Mouse (Mus musculus): ENCODE results near the gene Col6a1.

The Col6a1 gene

DNA sequence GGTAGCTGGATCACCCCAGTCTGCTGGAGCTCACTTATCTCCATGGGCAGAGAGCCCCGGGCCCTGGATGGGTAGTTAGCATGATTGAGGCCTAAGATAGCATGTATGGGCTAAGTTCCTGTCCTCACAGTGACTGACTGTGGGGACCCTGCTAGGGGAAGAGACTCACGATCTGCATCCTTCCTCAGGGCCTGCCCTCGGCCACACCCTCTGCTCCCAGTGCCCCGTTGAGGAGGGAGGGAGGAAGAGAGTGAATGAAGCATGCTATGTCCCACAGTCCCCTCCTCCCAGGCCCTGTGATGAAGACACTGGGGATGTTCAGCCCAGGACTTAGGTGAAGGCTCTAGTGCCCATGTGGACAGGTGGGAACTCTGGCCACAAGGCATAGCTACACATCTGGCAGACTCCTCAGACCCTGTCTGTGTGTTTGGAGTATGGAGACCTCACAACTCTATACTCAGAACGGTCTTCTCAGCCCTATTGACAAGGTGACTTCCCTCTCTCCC, 1.7 kb downstream of the Col6a1 start:
- peak; percentile 13 for DNase-seq (ENCODE audit: low read depth)

DNA sequence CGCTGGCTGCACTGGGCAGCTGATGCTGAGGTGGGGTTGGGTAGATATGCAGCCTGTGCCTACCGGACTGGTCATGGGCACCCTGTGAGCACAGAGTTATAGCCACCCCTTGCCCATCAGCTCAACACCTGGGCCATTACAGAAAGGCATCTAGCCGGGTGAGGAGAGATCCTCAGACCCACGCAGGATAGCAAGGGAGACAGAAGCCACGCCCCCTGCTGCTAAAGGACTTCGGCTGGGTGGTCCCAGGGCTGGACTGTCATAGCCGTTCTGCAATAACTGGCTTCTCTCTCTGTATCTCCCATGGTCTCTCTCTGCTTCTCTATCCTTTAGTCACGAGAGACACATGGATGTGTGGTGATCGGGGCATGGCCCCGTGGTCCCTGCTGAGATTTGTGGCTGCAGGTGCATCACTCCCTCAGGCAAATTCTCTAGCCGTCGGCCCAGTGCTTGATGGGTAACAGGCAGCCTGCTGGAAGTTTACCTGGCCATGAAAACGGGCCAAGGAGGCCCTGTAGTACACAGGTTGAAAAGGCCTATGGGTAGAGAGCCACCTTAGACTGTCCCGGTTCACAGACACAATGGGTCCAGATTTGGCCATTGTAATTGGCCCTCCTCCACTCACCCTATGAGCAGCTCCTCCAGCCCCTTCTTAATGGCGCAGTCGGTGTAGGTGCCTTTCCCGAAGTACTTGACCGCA, 3.1 kb downstream of the Col6a1 start:
- no peak for DNase-seq (ENCODE audit: low read depth)

DNA sequence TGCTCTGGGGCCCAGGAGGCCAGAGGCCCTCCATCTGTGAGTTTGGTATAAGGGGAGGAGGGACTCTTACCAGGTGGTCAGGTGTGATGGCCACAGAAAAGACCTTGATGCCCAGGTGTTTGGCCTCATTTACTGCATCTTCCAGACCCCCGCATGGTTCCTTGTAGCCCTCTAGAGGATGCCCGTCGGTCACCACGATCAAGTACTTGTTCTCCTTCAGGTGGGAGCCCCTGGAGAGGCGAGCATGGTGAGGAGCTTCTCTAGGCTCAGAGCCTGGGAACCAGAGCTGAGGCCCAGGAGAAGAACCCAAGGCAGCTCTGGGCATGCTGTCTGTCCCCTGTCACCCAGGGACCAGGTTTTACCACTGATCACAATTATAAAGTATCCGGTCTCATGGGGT, 4.2 kb downstream of the Col6a1 start:
- no peak for DNase-seq (ENCODE audit: low read depth)

DNA sequence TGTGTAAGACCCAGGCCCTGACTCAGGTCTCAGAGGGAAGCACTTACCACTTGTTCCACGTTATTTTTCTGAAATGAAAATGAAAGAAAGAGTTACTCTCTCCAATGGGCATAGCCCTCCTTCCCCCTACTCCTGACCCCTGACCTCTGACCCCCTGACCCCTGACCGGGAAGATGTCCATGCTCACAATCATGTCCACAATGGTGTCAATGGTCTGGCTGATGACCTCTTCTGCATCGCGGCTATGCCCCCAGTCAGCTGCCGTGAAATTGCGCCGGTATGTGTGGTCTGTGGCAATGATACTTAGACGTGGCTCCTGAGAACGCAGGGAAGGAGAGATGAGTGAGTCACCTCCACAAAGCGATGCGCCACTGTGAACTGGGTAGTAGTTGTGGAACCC, 4.8 kb downstream of the Col6a1 start:
- peak; percentile 2 for DNase-seq (ENCODE audit: low read depth)

DNA sequence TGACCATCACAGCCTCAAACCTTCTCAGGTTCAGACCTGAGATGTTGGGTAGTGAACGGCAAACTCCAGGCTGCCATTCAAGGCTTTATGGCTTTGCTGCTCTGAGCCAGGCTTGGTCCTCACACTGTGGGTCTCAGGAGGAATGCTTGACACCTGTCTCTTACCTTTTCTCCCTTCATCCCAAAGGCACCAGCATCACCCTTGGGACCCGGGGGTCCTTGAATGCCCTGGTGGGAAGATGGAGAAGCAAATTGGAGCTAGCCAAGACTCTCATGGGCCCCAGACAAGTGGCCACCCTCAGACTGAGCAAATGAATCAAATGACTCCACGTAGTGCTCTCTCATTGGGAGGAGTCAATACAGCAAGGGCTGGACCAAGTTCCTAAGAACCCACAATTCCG, 8.3 kb downstream of the Col6a1 start:
- no peak for DNase-seq (ENCODE audit: low read depth)

DNA sequence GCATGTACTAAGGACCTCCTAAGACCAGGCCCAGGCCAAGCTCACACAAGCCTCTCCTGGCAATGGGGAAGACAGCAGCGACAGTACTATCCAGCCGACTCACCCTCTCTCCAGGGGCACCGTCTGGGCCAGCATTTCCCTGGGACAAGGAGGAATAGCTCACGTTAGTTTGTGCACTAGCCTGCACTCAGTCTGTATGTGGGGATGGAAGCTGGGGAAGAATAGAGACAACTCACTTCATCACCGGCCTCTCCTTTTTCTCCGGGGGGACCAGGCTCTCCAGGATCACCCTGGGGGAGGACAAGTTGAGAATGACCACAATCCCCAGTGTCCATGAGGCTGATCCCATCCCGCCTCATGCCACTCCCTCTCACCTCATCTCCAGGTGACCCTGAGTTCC, 8.9 kb downstream of the Col6a1 start:
- no peak for DNase-seq (ENCODE audit: low read depth)

DNA sequence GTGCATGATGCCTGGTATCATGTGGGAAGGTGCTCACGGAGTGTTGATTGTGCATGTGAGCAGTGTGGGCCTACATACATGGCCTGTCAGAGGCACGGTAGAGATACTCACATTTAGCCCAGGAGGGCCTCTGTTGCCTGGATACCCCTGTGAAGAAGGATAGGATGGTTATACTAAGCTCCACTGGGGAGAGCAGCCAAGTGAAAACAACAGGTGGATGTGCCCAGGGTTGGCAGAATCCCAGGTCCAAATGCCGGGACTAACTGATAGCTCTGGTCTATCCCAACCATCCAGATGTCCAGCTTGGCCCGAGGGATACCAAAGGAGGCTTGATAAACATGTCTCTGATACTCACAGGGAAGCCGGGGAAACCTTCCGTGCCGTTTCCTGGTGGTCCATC, 11.7 kb downstream of the Col6a1 start:
- DNase-seq (ENCODE audit: low read depth) = no peak

DNA sequence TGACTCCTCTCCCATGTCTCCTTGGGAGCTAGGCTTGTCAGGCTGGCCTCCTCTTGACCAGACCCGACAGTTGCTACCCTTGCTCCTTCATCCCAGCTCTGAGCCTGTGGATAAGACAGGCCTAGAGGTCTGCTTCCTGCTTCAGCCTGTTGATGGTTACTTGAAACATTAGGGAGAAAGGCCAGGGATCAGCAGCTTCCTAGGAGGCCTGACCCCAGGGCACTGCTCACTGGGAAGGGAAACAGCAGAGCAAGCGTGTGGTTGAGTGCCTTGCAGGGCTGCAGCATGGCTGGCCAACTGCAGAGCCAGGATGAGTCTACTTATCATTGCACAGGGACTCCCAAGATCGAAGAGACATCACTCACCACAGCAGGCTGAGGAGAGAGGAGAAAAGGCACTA, 13.5 kb downstream of the Col6a1 start:
- no peak for DNase-seq (ENCODE audit: low read depth)

DNA sequence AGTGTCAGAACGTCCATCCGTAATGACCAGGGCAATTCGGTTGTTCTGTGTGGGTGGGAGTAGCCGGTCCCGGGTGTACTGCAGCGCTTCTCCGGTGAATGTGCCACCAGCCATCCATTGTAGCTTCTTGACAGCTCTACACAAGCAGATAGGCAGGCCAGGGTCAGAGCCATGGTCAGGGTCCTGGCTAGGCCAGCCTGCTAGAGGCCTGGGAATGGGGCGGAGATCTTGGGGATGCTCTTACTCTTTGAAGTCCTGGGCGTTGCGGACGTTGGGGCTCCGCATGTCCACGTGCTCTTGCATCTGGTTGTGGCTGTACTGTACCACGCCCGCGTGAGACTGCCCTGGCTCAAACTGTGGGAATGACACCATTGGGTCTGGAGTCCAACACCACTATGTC, 14.6 kb downstream of the Col6a1 start:
- DNase-seq (ENCODE audit: low read depth) = no peak

DNA sequence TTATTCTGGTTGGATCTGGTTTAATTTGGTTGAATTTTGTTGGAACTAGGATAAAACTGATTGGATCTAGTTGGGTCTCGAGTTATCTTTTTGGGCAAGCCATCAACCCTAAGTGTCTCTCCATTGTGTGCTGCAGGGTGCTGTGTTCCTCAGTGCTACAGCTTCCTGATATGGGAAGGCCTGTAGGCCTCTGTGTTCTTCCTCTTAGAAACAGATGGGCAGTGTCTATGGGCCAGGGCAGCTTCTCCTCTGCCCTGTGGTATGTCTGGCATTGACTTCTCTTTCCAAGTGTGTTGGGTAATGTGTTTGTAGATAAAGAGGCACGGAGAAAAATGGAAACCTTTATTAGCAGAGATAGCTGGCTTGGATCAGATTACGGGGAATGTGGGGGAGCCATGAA, 17.5 kb downstream of the Col6a1 start:
- peak; percentile 52 for DNase-seq (ENCODE audit: low read depth)

DNA sequence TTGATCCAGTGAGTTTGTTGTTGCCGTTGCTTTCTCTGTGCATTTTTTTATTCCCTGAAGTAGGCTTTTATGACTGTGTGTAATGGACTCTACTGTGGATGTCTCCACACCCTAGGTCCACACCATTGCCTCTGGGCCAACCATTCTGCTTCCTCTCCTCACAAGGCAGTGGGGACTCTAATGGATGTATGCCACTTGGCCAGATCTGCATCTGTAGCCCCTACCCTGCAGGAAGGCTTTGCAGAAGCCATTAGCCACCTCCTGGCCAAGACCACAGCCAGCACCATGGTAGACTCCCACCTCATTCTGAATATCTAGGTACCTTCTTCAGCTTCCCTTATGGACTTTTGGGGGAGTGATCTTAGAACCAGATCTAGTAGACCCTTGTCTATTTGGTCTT, 18.4 kb downstream of the Col6a1 start:
- DNase-seq (ENCODE audit: low read depth) = no peak

DNA sequence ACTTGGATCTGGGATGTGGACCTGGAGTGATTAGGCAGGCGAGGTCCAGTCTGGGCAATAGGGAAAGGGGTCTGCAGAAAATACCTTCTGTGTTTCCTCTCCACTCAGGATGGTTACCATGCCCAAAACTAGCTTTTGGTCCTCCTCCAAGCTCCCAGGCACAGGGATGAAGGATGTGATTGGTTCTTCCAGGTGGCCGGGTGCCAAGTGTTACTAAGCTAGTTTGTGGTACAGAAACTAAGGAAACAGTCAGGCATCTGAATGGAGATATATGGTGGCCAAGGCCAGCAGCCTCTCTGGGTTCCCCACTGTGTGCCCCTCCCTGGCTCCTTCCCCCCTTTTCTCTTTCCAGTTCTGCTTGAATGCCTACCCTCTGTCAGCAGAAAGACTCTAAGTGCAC, 19.0 kb downstream of the Col6a1 start:
- peak; percentile 80 for DNase-seq (ENCODE audit: low read depth)

DNA sequence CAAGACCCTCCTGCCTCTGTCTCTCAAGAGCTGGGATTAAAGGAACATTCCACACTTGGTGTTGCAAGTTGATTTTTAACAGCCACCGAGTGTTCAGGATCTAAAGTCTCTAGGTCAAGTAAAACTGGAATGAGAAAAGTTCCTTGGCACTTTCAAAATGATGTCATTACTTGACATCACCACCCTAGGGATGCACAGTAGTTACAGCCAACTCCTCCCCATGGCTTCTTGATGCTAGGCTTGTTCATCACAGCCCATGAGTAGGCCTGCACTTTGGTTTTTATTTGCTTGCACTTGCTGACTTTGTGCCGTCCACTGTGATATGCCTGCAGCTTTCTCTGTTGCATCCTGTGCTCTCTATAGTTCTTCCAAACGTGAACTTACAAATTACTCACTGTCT, 21.6 kb downstream of the Col6a1 start:
- DNase-seq (ENCODE audit: low read depth) = no peak

DNA sequence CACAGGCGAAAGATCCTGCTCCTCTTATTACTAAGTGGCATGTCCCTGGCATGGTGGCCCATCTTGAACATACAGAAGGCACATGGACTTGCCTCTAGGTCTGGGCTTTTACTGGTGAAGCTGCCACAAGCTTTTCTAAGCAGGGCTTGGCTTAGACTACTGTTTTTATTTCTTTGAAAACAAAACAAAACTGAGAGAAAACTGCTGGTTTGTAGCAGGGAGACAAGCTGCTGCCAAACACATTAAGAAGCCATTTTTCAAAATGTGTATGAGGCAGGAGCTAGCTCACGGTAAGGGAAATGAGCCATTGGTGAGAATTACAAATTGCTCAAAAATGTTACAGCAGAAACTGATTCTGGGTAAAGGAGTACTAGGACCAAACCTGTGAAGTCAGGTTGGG, 24.5 kb downstream of the Col6a1 start:
- no peak for DNase-seq (ENCODE audit: low read depth)

DNA sequence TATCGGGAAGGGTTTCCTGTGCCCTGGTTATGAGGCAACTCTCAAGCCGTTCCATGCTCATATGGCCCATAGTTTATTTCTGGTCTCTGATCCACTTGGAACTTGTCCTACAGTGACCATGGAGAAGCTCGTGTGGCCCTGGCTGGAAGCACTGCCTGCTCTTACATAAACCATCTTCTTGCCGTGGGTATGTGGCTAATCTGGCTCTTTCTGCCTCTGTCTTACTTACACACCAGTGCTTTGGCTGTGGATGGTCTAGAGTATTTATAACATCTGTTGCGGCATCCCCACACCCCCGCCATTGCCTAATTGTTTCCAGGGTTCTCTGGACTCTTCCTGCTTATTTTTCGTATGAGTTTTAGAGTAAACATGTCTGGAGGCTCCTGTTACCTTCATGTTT, 26.2 kb downstream of the Col6a1 start:
- DNase-seq (ENCODE audit: low read depth) = peak; percentile 65

DNA sequence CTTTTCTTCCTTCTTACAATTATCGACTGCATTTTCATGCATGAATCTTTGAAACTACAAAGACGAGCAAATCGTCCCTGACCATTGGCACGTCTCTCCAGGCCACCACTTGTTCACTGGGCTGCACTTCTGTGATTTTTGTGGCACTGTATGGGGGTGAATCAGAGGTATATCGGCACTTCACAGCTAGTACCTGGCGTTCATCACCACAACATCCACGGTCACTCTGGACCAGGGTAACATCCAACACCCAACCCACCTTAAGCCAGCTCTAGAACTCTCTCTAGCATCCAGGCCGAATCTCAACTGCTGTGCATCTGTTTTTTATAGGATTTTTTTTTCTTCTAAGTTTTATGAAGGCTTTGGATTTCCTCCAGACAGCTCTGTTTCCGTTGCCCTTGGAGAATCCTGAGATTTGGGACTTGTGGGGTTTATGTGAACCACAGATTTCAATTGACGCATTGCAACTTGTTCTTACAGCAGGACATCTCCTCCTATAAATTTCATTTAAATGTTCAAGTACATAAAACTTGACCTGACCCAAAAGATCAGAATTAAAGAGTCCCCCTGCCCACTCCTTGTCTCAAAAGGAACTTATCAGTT, 30.6 kb downstream of the Col6a1 start:
- no peak for DNase-seq (ENCODE audit: low read depth)

DNA sequence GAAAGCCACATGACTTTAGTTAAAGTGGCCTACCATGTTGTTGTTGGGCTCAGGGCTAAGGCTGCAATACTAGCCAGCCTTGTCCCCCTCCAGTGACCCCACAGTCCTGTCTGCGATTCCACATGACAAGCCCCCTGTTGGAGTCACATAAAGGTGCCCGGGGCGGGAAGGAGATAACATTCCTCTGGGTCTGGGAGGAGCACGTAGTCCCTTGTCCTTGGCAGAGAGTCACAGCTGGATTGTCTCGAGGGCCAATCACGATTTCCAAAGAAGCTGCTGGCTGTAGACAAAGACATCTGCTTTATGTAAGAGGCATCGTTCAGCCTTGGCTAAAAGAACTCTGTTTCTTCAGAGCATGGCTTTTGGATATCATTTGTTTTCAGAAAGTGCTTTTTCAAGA, 31.2 kb downstream of the Col6a1 start:
- DNase-seq (ENCODE audit: low read depth) = no peak

DNA sequence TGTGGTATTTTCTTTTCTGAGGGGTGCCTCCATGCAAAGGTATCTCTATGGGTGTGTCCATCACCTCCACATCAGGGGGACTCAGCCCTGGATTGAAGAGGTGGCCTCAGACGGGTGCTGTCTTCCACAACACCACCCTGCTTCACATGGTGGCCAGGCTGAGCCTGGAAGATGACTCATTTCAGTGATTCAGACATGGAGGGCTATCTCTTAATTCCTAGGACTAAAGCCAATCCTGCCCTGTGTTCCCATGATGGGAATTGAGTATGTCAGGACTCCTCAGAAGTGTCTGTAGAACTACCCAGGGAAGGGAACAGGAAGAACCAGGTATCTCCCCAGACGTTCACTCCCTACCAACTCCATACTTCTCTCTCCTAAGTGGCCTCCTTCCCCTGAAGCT, 32.5 kb downstream of the Col6a1 start:
- peak; percentile 79 for DNase-seq (ENCODE audit: low read depth)

DNA sequence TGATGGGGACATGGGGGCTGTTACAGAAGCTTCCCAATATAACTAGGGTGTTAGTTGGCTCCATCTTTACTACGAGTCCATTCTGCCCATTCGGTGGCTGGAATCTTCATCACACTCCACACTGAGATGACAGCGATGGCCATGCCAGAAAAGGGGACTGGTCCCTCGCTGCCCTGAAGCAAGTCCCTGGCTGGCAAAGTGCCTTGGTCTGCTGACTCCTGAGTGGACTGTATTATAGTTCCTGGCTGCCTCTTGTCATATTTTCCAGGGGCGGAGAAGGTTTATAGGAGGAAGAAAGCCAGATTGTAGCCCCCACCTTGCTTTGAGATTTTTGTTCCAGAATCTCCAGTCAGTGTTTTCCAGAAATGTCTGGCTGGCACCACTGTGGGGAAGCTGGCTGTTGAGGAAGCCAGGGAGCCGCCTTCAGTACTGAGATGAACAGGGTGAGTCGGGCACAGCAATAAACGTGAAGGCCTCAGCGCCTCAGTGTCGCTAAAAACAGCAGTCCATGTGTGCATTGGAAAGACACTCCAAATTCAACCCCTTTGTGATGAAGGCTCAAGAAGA, 40.4 kb downstream of the Col6a1 start:
- no peak for DNase-seq (ENCODE audit: low read depth)

DNA sequence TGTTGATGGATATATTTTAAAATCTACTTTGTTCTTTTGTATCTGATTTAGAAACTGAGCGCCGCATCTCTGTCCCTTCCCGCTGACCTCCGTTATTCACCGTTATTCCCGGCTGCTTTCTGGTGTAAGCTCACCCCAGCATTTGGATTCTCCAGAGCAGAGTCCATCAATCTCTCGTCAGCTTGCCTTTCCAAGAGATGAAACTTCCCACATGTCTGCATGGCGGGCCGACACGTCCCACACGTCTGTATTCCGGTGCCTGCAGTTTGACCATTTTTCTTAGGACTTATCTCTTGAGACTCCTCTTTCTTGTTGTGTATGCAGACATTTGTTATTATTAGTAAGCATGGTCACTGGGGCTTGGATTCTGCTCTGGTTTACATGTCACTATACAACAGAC, 42.0 kb downstream of the Col6a1 start:
- DNase-seq (ENCODE audit: low read depth) = no peak

DNA sequence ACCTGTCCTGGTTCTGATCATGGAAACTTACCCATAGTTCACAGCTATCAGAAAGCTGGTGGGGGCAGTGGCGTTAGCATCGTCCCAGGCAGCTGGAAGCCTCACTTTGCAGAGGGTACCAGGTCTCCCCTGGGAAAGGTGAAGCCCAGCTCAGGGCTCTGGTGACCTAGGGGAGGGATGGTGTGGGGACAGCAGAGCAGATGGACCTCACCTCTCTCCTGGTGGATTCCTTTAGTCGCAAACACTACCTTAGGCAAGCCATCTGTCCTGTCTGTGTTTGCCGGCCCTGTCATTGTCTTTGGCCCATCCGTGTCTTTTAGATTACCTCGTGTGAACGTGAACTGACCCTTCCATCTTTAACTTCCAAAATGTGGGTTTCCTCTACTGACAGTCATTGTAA, 42.5 kb downstream of the Col6a1 start:
- no peak for DNase-seq (ENCODE audit: low read depth)

DNA sequence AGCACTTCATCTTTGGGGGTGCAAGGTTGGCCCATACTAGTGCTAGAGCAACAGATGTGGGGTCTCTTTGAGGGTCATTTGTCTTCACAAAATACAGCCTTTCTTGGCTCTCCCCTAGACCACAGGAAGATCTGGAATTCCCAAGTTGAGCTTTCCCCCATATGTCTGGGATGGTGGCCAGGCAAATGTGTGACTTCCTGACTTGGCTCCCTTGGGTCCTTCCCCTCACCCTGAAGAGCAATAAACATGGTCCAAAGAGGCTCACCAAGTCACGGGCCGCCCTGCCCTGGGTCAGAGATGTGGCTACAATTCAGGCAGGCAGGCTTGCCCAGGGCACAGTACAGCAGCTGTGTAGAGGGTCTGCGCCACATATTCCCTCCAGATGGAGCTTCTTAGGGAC, 44.1 kb downstream of the Col6a1 start:
- DNase-seq (ENCODE audit: low read depth) = no peak

DNA sequence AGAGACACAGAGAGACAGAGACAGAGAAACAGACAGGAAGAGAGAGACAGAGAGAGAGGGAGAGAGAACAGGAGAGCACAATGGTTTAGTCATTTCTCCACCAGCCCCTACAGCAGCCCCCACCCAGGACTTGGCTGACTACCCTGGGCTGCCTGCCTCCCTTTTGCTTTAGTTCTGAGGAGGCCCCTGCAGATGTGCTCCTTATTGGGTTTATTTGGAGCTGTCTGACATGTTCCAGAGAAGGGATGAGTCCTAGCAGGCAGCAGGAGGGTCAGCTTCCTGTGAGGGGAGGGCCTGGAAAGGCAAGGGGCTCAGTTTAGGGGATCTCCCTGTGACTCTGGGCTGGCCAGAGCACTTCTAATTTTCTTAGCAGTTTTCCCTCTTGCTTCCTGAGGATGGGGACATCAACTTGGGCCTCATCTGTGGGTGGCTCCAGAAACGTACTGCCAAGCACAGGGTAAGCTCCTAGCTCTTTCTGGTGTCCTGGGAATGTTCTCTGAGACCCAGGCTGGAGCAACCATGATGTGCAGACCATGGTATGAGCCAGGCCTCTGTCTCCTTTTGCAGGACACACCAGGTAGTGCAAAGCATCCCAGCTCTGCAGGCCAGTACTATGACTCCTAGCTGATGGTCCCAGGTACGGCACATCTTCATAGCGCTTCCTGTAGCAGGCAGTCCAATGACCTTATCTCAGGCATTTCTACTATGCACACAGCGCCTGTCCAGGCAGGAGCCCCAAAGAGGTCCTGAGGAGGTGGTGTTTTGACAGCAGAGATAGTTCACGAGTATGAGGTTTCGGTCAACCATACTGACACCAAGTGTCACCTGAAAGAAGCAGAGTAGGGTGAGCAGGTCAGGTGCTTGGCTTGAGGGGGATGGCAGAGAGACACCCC, 45.0 kb downstream of the Col6a1 start:
- DNase-seq (ENCODE audit: low read depth) = no peak

All from NIH3T3 (cell line).